Mouse (Mus musculus): ENCODE data around the gene Gm49601. TPM values are rescaled to one million over a fixed set of nuclear protein-coding genes. Genes with fewer than 3 reads are reported as not detected.

The Gm49601 gene
- polyA plus RNA-seq, 1 experiment from 2014 or later: not detected

GRCm38 (mm10) chr16:18577599-18578160 is 48.5 kb downstream of the Gm49601 start:
- WGBS (ENCODE audit: insufficient replicate concordance): 29% methylated on average over 5 of the region's 5 CpGs
- TF ChIP-seq CTCF (IDR thresholded peaks at IDR 0.05; ENCODE audit: low read depth): no peak
- TF ChIP-seq EP300 (IDR thresholded peaks at IDR 0.05; ENCODE audit: low read depth): no peak
- no peak for ATAC-seq
- H3K4me1 ChIP-seq (ENCODE audit: insufficient read depth): peaks cover 14% of the 10 kb centered on the region
- no peak overlapping the region for H3K9ac ChIP-seq (replicated peaks)
- DNase-seq: no peak
- H3K27me3 ChIP-seq (ENCODE audit: insufficient read depth, low read length): peaks cover 45% of the 10 kb centered on the region
- H3K36me3 ChIP-seq (replicated peaks; ENCODE audit: insufficient read depth, low read length): no peaks in the 10 kb centered on the region
- no peak overlapping the region for H3K4me2 ChIP-seq (ENCODE audit: low read depth, low read length)
- no peak overlapping the region for H3K4me3 ChIP-seq (ENCODE audit: low read depth, low read length)
- H3K27ac ChIP-seq (ENCODE audit: low read depth): no peak overlapping the region
- H3K9me3 ChIP-seq (ENCODE audit: low read length): no peaks in the 10 kb centered on the region

DNA sequence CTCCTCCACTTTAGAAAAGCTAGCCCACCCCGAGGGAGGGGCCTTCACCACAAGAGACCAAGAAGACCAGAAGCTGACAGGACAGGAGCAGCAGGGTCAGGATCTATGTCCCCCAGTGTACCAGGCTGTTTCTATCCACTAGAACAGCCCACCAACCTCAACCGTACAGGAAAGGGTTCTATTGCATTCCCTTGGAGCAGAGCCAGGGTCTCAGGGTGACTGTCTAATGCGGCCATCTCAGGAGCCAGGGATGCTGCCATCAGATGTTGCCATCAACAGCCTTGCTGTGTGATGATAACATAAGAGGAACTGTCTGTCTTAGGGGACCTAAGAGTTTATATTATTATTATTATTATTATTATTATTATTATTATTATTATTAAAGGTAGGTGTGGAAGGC is 49.2 kb downstream of the Gm49601 start:
- DNase-seq: no peak
- ATAC-seq: no peak
- no peak overlapping the region for H3K27ac ChIP-seq (ENCODE audit: low read depth)
- H3K36me3 ChIP-seq (replicated peaks; ENCODE audit: insufficient read depth, low read length): no peaks in the 10 kb centered on the region
- no peak for TF ChIP-seq EP300 (IDR thresholded peaks at IDR 0.05; ENCODE audit: low read depth)
- no peak for TF ChIP-seq CTCF (IDR thresholded peaks at IDR 0.05; ENCODE audit: low read depth)
- H3K4me3 ChIP-seq (ENCODE audit: low read depth, low read length): no peak overlapping the region
- H3K9ac ChIP-seq (replicated peaks): no peak overlapping the region
- 40% methylated on average over 3 of the region's 3 CpGs for WGBS (ENCODE audit: insufficient replicate concordance)
- H3K4me1 ChIP-seq (ENCODE audit: insufficient read depth): peaks cover 14% of the 10 kb centered on the region
- no peaks in the 10 kb centered on the region for H3K9me3 ChIP-seq (ENCODE audit: low read length)
- peaks cover 39% of the 10 kb centered on the region for H3K27me3 ChIP-seq (ENCODE audit: insufficient read depth, low read length)
- H3K4me2 ChIP-seq (ENCODE audit: low read depth, low read length): no peak overlapping the region

- DNase-seq (no peak), ATAC-seq (peak; percentile 68)
- Histone ChIP-seq H3K9me3 (ENCODE audit: low read length) (no peaks in the 10 kb centered on the region), H3K4me3 (ENCODE audit: low read depth, low read length) (no peak overlapping the region), H3K27me3 (ENCODE audit: insufficient read depth, low read length) (peaks cover 12% of the 10 kb centered on the region; the same call in 1 of the 2 replicates), H3K4me1 (ENCODE audit: insufficient read depth) (no peaks in the 10 kb centered on the region), H3K36me3 (replicated peaks; ENCODE audit: insufficient read depth, low read length) (no peaks in the 10 kb centered on the region), H3K4me2 (ENCODE audit: low read depth, low read length) (no peak overlapping the region), H3K27ac (ENCODE audit: low read depth) (no peak overlapping the region), H3K9ac (replicated peaks) (no peak overlapping the region)
- WGBS (ENCODE audit: insufficient replicate concordance): 67% methylated on average over 8 of the region's 8 CpGs
- TF ChIP-seq EP300 (IDR thresholded peaks at IDR 0.05; ENCODE audit: low read depth): no peak
- TF ChIP-seq CTCF (IDR thresholded peaks at IDR 0.05; ENCODE audit: low read depth): no peak
These were observed 52.0 kb downstream of the Gm49601 start for GRCm38 (mm10) chr16:18574196-18574595.

Other genes with a start within 250 kb of the Gm49601 start
- gene Txnrd2, start 200.0 kb downstream of the Gm49601 start, polyA plus RNA-seq (2015; fragmentation: Nextera tagmentation; extraction: Ambion mirVana): 51.2 and 53.3 TPM in 2 replicates
- gene Comt, start 199.6 kb downstream of the Gm49601 start, polyA plus RNA-seq (2015; fragmentation: Nextera tagmentation; extraction: Ambion mirVana): 100 and 125 TPM in 2 replicates
- gene Gnb1l, start 127.7 kb downstream of the Gm49601 start, polyA plus RNA-seq (2015; fragmentation: Nextera tagmentation; extraction: Ambion mirVana): 3.9 and 5.1 TPM in 2 replicates
- 0.57 and 0.59 TPM in 2 replicates for gene Rtl10, start 127.5 kb downstream of the Gm49601 start, polyA plus RNA-seq (2015; fragmentation: Nextera tagmentation; extraction: Ambion mirVana)
- 0.40 TPM in 1 of 2 replicates, not detected in the other for gene Tbx1, start 35.8 kb downstream of the Gm49601 start, polyA plus RNA-seq (2015; fragmentation: Nextera tagmentation; extraction: Ambion mirVana)
- 55.8 and 56.5 TPM in 2 replicates for gene Gp1bb, start 4.0 kb downstream of the Gm49601 start, polyA plus RNA-seq (2015; fragmentation: Nextera tagmentation; extraction: Ambion mirVana)
- 3.0 and 3.2 TPM in 2 replicates for gene Sept5, start 3.5 kb upstream of the Gm49601 start, polyA plus RNA-seq (2015; fragmentation: Nextera tagmentation; extraction: Ambion mirVana)
- gene Cldn5, start 150.4 kb upstream of the Gm49601 start, polyA plus RNA-seq (2015; fragmentation: Nextera tagmentation; extraction: Ambion mirVana): 11.5 and 13.9 TPM in 2 replicates
- gene Ufd1, start 185.4 kb upstream of the Gm49601 start, polyA plus RNA-seq (2015; fragmentation: Nextera tagmentation; extraction: Ambion mirVana): 39.2 and 41.0 TPM in 2 replicates
- gene Cdc45, start 185.6 kb upstream of the Gm49601 start, polyA plus RNA-seq (2015; fragmentation: Nextera tagmentation; extraction: Ambion mirVana): 15.8 and 18.7 TPM in 2 replicates
- gene 2510002D24Rik, start 210.2 kb upstream of the Gm49601 start, polyA plus RNA-seq (2015; fragmentation: Nextera tagmentation; extraction: Ambion mirVana): 9.7 and 11.8 TPM in 2 replicates
- not detected in 2 replicates for gene Gm28539, start 210.2 kb upstream of the Gm49601 start, polyA plus RNA-seq (2015; fragmentation: Nextera tagmentation; extraction: Ambion mirVana)

Measured in liver, postnatal 0 days (tissue).